Mouse (Mus musculus): ENCODE results near the gene Serpinb6a. TPM values are rescaled to one million over a fixed set of nuclear protein-coding genes. Genes with fewer than 3 reads are reported as not detected.

The Serpinb6a gene
- polyA plus RNA-seq, 1 experiment = 214 TPM

- 24% methylated on average over 3 of the region's 3 CpGs for WGBS
- TF ChIP-seq POLR2A (IDR thresholded peaks at IDR 0.05; ENCODE audit: low read depth, low read length) (no peak), CTCF (IDR thresholded peaks at IDR 0.05; ENCODE audit: extremely low read depth, insufficient read length, insufficient replicate concordance, low read depth, low read length) (no peak)
- H3K4me3 ChIP-seq (ENCODE audit: low read depth, low read length) = no peak overlapping the region
Observed at GRCm38 (mm10) chr13:33906821-33907220, 95.8 kb downstream of the Serpinb6a start.

DNA sequence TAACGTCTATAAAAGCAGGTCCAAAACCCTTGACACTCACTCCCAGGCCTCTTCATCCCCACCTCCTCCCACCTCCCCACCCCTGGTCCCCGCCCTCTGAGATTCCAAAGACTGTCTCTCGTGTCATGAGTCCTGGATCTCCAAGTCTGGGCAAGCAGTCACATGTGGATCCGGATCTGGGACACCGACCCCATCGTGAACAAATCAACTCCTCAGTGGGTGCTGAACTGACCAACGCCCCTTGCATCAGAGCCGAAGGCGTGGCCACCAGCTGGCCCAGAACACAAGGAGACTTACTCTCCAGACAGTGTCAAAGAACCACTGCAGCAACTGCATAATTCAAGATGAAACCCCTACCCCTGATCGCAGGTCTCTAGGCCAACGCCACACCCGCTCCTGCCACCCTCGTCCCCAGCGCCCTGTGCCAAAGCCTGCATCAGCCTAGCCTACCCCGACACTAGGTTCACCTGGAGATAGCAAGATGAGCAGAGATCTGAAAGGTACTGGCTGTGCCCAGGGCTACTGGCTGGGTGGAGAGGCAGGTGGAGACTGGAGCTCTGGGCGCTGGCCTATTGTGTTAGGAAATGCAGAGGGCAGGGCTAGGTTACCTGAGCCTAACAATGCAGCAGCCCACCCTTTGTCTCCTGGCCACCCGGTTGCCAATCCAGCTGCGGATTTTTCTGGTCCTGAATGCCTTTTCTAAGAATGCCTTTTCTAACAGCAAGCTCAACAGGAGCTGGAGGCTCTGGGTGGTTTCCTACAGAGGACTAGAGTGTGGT is 97.2 kb downstream of the Serpinb6a start, which contains the start of gene Serpinb6c:
Gene Serpinb6c (minus strand): TSS at position 533 of the 779 bp plus-strand sequence.
- Histone ChIP-seq H3K36me3 (ENCODE audit: control insufficient read depth, insufficient read depth, low read length) (no peaks in the 10 kb centered on the region), H3K4me3 (ENCODE audit: low read depth, low read length) (no peak within 1 kb of the TSS), H3K27ac (ENCODE audit: insufficient read depth, low read depth, low read length) (no peak within 1 kb of the TSS), H3K4me1 (ENCODE audit: control insufficient read depth, insufficient read depth, insufficient read length, low read length) (peaks cover 5% of the 10 kb centered on the region; the same call in 1 of the 2 replicates), H3K27me3 (ENCODE audit: control insufficient read depth, insufficient read depth, low read length) (no peaks in the 10 kb centered on the region)
- TF ChIP-seq POLR2A (IDR thresholded peaks at IDR 0.05; ENCODE audit: low read depth, low read length) (no peak), CTCF (IDR thresholded peaks at IDR 0.05; ENCODE audit: extremely low read depth, insufficient read length, insufficient replicate concordance, low read depth, low read length) (no peak)
- WGBS = 67% methylated on average over 18 of the region's 18 CpGs

More at GRCm38 (mm10) chr13:33906821-33907220, 95.8 kb downstream of the Serpinb6a start:
- Histone ChIP-seq H3K27ac (ENCODE audit: insufficient read depth, low read depth, low read length) (no peak overlapping the region), H3K36me3 (ENCODE audit: control insufficient read depth, insufficient read depth, low read length) (no peaks in the 10 kb centered on the region), H3K27me3 (ENCODE audit: control insufficient read depth, insufficient read depth, low read length) (no peaks in the 10 kb centered on the region), H3K4me1 (ENCODE audit: control insufficient read depth, insufficient read depth, insufficient read length, low read length) (peaks cover 5% of the 10 kb centered on the region; the same call in 1 of the 2 replicates)

GRCm38 (mm10) chr13:33903290-33903689 is 99.3 kb downstream of the Serpinb6a start:
- no peak overlapping the region for H3K27ac ChIP-seq (ENCODE audit: insufficient read depth, low read depth, low read length)
- no peak for TF ChIP-seq CTCF (IDR thresholded peaks at IDR 0.05; ENCODE audit: extremely low read depth, insufficient read length, insufficient replicate concordance, low read depth, low read length)
- no peak overlapping the region for H3K4me3 ChIP-seq (ENCODE audit: low read depth, low read length)
- peaks cover 5% of the 10 kb centered on the region; the same call in 1 of the 2 replicates for H3K4me1 ChIP-seq (ENCODE audit: control insufficient read depth, insufficient read depth, insufficient read length, low read length)
- no peaks in the 10 kb centered on the region for H3K27me3 ChIP-seq (ENCODE audit: control insufficient read depth, insufficient read depth, low read length)
- no peaks in the 10 kb centered on the region for H3K36me3 ChIP-seq (ENCODE audit: control insufficient read depth, insufficient read depth, low read length)
- WGBS = 34% methylated on average over 2 of the region's 2 CpGs

DNA sequence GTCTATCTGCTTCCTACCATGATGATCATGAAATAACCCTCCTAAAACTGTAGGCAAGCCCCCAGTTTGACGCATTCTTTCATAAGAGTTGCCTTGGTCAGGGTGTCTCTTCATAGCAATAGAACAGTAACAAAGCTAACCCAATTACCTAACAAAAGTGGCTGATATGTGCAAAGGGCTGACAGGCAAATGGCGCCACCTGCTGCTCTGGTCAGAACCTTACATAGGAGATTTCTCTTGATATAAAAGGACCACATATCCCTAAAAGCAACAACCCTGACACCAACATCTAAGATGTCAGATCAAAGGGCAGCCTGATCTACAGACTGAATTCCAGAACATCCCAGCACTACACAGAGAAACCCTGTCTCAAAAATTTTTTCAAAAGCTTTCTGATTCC is 108.4 kb downstream of the Serpinb6a start:
- Histone ChIP-seq H3K4me1 (ENCODE audit: control insufficient read depth, insufficient read depth, insufficient read length, low read length) (no peaks in the 10 kb centered on the region), H3K36me3 (ENCODE audit: control insufficient read depth, insufficient read depth, low read length) (no peaks in the 10 kb centered on the region), H3K27me3 (ENCODE audit: control insufficient read depth, insufficient read depth, low read length) (no peaks in the 10 kb centered on the region), H3K27ac (ENCODE audit: insufficient read depth, low read depth, low read length) (no peak overlapping the region), H3K4me3 (ENCODE audit: low read depth, low read length) (no peak overlapping the region)
- no peak for TF ChIP-seq POLR2A (IDR thresholded peaks at IDR 0.05; ENCODE audit: low read depth, low read length)
- TF ChIP-seq CTCF (IDR thresholded peaks at IDR 0.05; ENCODE audit: extremely low read depth, insufficient read length, insufficient replicate concordance, low read depth, low read length) = peak; percentile 40; the same call in 1 of the 2 replicates
- 44% methylated on average over 2 of the region's 2 CpGs for WGBS

Other genes starting within 250 kb of the Serpinb6a start
- gene Serpinb6e, start 159.4 kb downstream of the Serpinb6a start, polyA plus RNA-seq (2012; rRNA removed) = not detected in 2 replicates
- gene Serpinb6c, start 97.1 kb downstream of the Serpinb6a start, polyA plus RNA-seq (2012; rRNA removed) = not detected in 2 replicates
- gene Nqo2, start 38.1 kb downstream of the Serpinb6a start, polyA plus RNA-seq (2012; rRNA removed) = 2.4 and 3.3 TPM in 2 replicates
- 10.2 and 18.8 TPM in 2 replicates for gene Ripk1, start 431 bp downstream of the Serpinb6a start, polyA plus RNA-seq (2012; rRNA removed)
- 10.8 and 11.0 TPM in 2 replicates for gene Bphl, start 34.8 kb upstream of the Serpinb6a start, polyA plus RNA-seq (2012; rRNA removed)
- gene Tubb2a, start 75.2 kb upstream of the Serpinb6a start, polyA plus RNA-seq (2012; rRNA removed) = 132 and 176 TPM in 2 replicates
- 9.3 and 12.6 TPM in 2 replicates for gene Tubb2b, start 127.7 kb upstream of the Serpinb6a start, polyA plus RNA-seq (2012; rRNA removed)
- gene Psmg4, start 160.2 kb upstream of the Serpinb6a start, polyA plus RNA-seq (2012; rRNA removed) = 98.7 and 102 TPM in 2 replicates

Measured in small intestine, adult 2 months (tissue).